Mouse (Mus musculus): ENCODE measurements at regions not wholly inside any gene's neighbourhood (a gene's known extent, or its start where the extent isn't known, plus 50 kb on each side); places are given as distances from the start of the nearest gene placed in this dataset.

DNA sequence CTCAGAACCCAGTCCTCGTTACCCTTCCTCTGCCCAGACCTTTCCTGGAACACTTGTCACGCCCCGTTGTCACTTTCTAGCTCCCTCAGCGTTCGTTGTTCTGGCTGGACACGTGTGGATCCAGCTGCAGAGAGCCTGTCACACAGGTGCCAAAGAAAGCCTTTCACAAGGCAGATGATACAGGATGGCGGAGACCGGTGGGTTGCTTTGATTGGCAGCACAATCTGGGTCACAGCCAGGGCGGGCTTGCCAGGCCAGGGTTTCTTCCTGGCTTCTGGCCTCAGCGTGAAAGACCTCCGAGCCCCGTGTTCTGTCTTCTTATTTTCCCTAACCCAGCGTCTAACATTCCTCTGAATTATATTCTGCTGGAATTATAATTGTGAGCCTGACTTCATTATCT is 94.7 kb upstream of the Tmem189 start:
- Histone ChIP-seq H3K27ac (ENCODE audit: low read length) (no peak overlapping the region), H3K9ac (ENCODE audit: low read depth, low read length) (no peak overlapping the region), H3K4me1 (ENCODE audit: control insufficient read depth, low read depth, low read length) (peaks cover 6% of the 10 kb centered on the region), H3K9me3 (replicated peaks; ENCODE audit: control insufficient read depth, low read length) (no peaks in the 10 kb centered on the region), H3K27me3 (ENCODE audit: control insufficient read depth, insufficient read depth, low read depth, low read length) (no peaks in the 10 kb centered on the region), H3K4me3 (ENCODE audit: low read depth, low read length) (no peak overlapping the region), H3K4me2 (ENCODE audit: low read depth, low read length) (no peak overlapping the region), H3K36me3 (ENCODE audit: control insufficient read depth, insufficient read depth) (no peaks in the 10 kb centered on the region)
- WGBS (ENCODE audit: insufficient replicate concordance) = 76% methylated on average over 13 of the region's 13 CpGs
- ATAC-seq (ENCODE audit: low read depth) = no peak

DNA sequence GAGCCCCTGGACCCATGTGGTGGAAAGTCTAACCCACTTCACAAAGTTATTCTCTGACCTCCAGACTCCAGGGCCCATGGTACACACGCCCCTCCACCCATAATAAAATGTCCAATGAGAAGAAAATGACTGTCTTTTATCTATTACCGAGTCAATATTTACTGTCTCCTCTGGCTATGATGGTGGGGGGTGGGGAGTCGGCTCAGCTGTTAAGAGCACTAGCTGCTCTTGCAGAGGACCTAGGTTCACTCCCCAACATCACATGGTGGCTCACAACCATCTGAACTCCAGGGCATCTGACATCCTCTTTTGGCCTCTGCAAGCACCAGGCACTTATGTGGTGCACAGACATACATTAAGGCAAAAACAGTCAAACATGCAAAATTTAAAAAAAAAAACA is 93.8 kb upstream of the Tmem189 start:
- H3K9ac ChIP-seq (ENCODE audit: low read depth, low read length) = no peak overlapping the region
- H3K4me2 ChIP-seq (ENCODE audit: low read depth, low read length) = no peak overlapping the region
- peaks cover 9% of the 10 kb centered on the region for H3K4me1 ChIP-seq (ENCODE audit: control insufficient read depth, low read depth, low read length)
- H3K36me3 ChIP-seq (ENCODE audit: control insufficient read depth, insufficient read depth) = no peaks in the 10 kb centered on the region
- peak; percentile 66 for ATAC-seq (ENCODE audit: low read depth)
- no peak overlapping the region for H3K4me3 ChIP-seq (ENCODE audit: low read depth, low read length)
- no peak overlapping the region for H3K27ac ChIP-seq (ENCODE audit: low read length)
- no peaks in the 10 kb centered on the region for H3K9me3 ChIP-seq (replicated peaks; ENCODE audit: control insufficient read depth, low read length)
- H3K27me3 ChIP-seq (ENCODE audit: control insufficient read depth, insufficient read depth, low read depth, low read length) = no peaks in the 10 kb centered on the region
- WGBS (ENCODE audit: insufficient replicate concordance) = 43% methylated on average over 3 of the region's 3 CpGs

DNA sequence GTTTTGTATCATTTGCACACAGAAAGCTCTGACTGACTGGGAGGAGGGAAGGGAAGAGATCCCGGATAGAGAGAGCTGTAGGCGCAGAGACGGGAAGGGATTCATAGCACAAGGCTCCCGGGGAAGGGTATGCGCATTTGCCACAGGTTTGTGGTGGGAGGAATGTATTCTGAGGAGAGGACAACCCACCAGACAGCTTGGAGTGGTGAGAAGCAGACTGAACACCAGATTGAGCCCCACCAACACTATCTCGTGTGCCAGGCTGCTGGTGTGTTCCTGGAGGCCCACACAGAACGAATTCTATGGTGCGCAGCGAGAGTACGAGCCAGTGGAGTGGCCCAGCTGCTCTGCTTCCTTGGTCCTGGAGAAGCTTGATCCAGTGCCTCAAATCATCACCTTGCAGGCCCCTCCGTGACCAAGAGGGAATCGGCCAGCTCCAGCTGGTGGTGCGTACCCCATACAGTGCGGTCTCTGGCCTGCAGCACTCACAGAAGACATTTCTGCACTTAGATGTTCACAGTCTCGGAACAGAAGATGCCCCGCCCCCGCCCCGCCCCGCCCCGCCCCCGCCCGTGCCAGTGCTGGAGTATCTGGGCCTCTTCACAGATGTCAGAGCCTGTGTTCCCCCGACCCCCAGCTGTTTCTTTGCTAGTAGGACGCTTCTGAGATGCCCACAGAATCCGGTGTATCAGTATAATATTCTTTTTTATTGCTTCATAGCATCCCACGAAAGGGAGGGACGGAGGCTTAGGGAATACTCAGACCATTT is 92.8 kb upstream of the Tmem189 start:
- no peaks in the 10 kb centered on the region for H3K36me3 ChIP-seq (ENCODE audit: control insufficient read depth, insufficient read depth)
- H3K27me3 ChIP-seq (ENCODE audit: control insufficient read depth, insufficient read depth, low read depth, low read length) = no peaks in the 10 kb centered on the region
- no peak overlapping the region for H3K4me3 ChIP-seq (ENCODE audit: low read depth, low read length)
- H3K4me1 ChIP-seq (ENCODE audit: control insufficient read depth, low read depth, low read length) = peaks cover 12% of the 10 kb centered on the region
- H3K4me2 ChIP-seq (ENCODE audit: low read depth, low read length) = no peak overlapping the region
- H3K9ac ChIP-seq (ENCODE audit: low read depth, low read length) = no peak overlapping the region
- ATAC-seq (ENCODE audit: low read depth) = no peak
- WGBS (ENCODE audit: insufficient replicate concordance) = 35% methylated on average over 27 of the region's 27 CpGs
- H3K9me3 ChIP-seq (replicated peaks; ENCODE audit: control insufficient read depth, low read length) = no peaks in the 10 kb centered on the region
- H3K27ac ChIP-seq (ENCODE audit: low read length) = 0 out of 2 replicates have a peak overlapping the region, but pooled peaks have one; percentile 15

DNA sequence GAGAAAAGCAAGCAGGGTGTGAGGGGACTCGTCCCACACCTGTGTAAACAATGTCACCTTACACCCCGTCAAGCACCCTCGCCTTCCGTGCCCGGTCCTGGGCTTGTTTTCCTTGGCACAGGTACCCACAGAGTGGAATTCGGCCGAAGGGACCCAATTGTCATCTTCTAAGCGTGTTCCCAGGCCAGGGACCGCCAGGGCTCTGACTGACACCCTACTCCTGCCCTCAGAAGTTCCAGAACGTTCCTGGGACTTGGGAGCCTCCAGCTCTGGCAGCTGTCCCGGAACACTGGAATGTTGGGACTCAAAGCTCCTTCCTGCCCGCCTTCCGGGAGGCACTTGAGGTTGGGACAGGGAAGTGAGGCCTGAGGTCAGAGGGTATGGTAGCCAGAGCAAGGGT is 91.9 kb upstream of the Tmem189 start:
- H3K36me3 ChIP-seq (ENCODE audit: control insufficient read depth, insufficient read depth) = no peaks in the 10 kb centered on the region
- 77% methylated on average over 13 of the region's 13 CpGs for WGBS (ENCODE audit: insufficient replicate concordance)
- no peak overlapping the region for H3K4me3 ChIP-seq (ENCODE audit: low read depth, low read length)
- H3K9ac ChIP-seq (ENCODE audit: low read depth, low read length) = no peak overlapping the region
- H3K27ac ChIP-seq (ENCODE audit: low read length) = no peak overlapping the region
- no peaks in the 10 kb centered on the region for H3K27me3 ChIP-seq (ENCODE audit: control insufficient read depth, insufficient read depth, low read depth, low read length)
- peaks cover 12% of the 10 kb centered on the region for H3K4me1 ChIP-seq (ENCODE audit: control insufficient read depth, low read depth, low read length)
- no peaks in the 10 kb centered on the region for H3K9me3 ChIP-seq (replicated peaks; ENCODE audit: control insufficient read depth, low read length)
- no peak for ATAC-seq (ENCODE audit: low read depth)
- H3K4me2 ChIP-seq (ENCODE audit: low read depth, low read length) = no peak overlapping the region

DNA sequence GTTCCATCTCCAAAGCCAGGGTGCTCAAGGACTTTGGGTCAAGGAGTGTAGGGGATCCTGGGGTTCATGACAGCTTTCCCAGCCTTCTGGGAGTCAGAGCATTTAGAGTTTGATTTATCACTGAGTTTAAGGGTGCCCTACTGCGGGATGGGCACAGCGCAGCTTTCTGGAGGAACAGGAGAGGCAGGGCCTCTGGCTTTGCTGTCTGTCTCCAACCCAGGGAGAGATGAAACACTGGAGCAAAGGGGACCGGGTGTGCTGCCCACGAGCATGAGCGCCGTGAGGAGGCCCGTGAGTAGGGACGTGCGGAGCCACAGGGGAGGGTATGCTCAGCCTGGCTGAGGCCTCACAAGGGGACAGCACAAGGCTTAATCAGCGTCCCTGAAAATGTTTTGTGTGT is 89.1 kb upstream of the Tmem189 start:
- Histone ChIP-seq H3K36me3 (ENCODE audit: control insufficient read depth, insufficient read depth) (no peaks in the 10 kb centered on the region), H3K4me1 (ENCODE audit: control insufficient read depth, low read depth, low read length) (peaks cover 21% of the 10 kb centered on the region), H3K9ac (ENCODE audit: low read depth, low read length) (no peak overlapping the region), H3K4me3 (ENCODE audit: low read depth, low read length) (no peak overlapping the region), H3K4me2 (ENCODE audit: low read depth, low read length) (no peak overlapping the region), H3K9me3 (replicated peaks; ENCODE audit: control insufficient read depth, low read length) (no peaks in the 10 kb centered on the region), H3K27ac (ENCODE audit: low read length) (no peak overlapping the region), H3K27me3 (ENCODE audit: control insufficient read depth, insufficient read depth, low read depth, low read length) (no peaks in the 10 kb centered on the region)
- WGBS (ENCODE audit: insufficient replicate concordance) = 72% methylated on average over 10 of the region's 10 CpGs
- ATAC-seq (ENCODE audit: low read depth) = no peak

DNA sequence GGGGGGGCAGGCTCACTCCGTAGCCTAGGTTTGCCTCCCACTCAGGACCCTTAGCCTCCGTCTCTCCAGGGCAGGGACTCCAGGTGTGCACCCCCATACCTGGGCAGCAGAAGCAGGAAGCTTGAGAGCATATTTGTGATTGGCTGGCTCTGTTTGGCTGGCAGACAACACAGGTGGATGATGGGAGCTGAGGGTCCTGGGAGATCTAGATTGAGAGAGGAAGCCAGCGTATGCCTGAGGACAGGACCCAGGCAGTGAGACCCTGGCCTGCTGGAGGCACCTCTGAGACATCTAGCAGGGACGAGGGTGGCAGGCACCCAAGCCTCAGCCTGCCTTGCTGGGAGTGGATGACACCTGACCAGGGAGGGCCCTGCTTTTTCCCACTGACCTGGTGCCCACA is 88.6 kb upstream of the Tmem189 start:
- Histone ChIP-seq H3K9ac (ENCODE audit: low read depth, low read length) (no peak overlapping the region), H3K4me3 (ENCODE audit: low read depth, low read length) (peak overlapping the region; percentile 56), H3K27ac (ENCODE audit: low read length) (no peak overlapping the region), H3K9me3 (replicated peaks; ENCODE audit: control insufficient read depth, low read length) (no peaks in the 10 kb centered on the region), H3K4me2 (ENCODE audit: low read depth, low read length) (peak overlapping the region; percentile 67), H3K27me3 (ENCODE audit: control insufficient read depth, insufficient read depth, low read depth, low read length) (no peaks in the 10 kb centered on the region), H3K4me1 (ENCODE audit: control insufficient read depth, low read depth, low read length) (peaks cover 21% of the 10 kb centered on the region), H3K36me3 (ENCODE audit: control insufficient read depth, insufficient read depth) (no peaks in the 10 kb centered on the region)
- ATAC-seq (ENCODE audit: low read depth) = no peak
- WGBS (ENCODE audit: insufficient replicate concordance) = 30% methylated on average over 4 of the region's 4 CpGs

DNA sequence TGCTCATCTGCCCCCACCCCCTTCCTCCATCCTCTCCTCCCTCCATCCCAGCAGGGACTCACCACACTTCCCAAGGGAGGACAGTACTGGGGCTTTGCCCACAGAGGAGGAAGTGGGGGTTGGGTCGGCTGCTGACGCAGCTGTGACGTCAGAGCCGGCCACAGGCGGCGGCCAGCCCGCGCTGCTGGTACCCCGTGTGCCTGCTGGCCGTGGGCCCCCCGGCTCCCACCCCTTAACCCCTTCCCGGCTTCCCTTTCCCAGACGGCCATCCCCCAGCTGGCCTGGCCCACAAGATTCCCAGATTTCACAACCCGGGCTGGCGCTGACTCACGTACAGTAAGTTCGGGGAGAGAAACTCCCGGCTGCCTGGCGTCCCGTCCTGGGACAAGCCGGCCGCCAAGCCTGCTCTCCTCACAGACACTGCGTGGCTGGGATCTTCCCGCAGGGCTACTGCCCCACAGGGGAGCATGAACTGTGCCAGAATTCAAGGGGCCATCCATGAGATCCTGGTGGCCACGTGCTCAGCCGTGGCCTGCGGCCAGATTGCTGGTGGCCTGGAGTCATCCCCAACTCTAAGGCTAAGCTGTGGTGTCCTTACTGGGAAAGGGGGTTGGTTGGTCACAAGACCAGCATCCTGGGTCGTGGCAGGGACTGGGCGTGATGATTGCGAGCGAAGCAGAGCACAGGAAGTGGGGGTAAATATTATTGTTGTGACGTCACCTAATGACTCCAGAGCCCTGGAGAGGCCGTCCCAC is 87.9 kb upstream of the Tmem189 start:
- Histone ChIP-seq H3K9me3 (replicated peaks; ENCODE audit: control insufficient read depth, low read length) (no peaks in the 10 kb centered on the region), H3K4me3 (ENCODE audit: low read depth, low read length) (peak overlapping the region; percentile 56), H3K27ac (ENCODE audit: low read length) (peak overlapping the region; percentile 69), H3K9ac (ENCODE audit: low read depth, low read length) (peak overlapping the region; percentile 52), H3K4me1 (ENCODE audit: control insufficient read depth, low read depth, low read length) (peaks cover 16% of the 10 kb centered on the region), H3K27me3 (ENCODE audit: control insufficient read depth, insufficient read depth, low read depth, low read length) (no peaks in the 10 kb centered on the region), H3K4me2 (ENCODE audit: low read depth, low read length) (peak overlapping the region; percentile 67), H3K36me3 (ENCODE audit: control insufficient read depth, insufficient read depth) (no peaks in the 10 kb centered on the region)
- ATAC-seq (ENCODE audit: low read depth) = peak; percentile 60
- 1% methylated on average over 33 of the region's 33 CpGs for WGBS (ENCODE audit: insufficient replicate concordance)

DNA sequence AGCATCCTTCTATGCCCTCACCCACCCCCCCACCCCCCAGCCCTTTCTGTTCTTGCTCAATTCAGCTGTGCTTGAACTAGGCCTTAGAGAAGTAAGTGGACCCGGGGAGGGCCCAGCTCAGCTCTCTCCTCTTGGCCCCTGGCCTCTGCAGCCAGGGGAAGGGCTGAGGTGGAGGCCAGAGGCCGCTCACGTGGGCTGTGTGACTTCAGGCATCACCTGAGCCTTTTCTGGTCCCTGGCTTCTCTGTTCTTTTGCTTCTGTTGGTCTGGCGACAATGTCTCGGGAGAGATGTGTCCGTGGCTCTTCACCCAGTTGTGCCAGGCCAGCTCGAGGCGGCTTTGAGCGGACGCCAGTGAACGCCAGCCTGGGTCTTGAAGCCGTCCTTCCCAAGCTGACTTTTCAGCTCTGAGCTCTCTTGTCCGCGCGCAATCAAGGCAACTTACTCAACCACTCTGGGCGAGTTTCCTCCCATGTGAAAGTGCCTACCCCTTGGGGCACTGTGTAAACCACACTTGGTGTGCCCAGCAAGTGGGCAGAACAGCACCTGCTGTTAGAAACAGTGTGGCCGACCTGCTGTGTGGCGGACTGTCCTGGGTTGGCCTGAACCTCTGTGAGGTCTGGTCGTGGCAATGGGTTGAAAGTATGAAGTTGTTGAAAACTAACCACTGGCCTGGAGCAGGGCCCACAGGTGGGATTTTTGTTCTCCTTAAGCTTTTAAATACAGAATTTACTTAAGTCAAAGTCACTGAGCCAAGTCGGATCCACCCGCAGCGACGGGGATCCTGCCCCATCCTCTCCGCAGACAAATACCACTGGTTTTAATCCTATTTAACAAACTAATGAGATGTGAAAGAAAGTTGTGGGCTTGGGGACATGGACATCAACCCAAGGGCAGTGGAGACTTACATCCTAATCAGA is 86.9 kb upstream of the Tmem189 start:
- no peaks in the 10 kb centered on the region for H3K27me3 ChIP-seq (ENCODE audit: control insufficient read depth, insufficient read depth, low read depth, low read length)
- no peak for ATAC-seq (ENCODE audit: low read depth)
- H3K36me3 ChIP-seq (ENCODE audit: control insufficient read depth, insufficient read depth) = no peaks in the 10 kb centered on the region
- H3K9me3 ChIP-seq (replicated peaks; ENCODE audit: control insufficient read depth, low read length) = no peaks in the 10 kb centered on the region
- no peak overlapping the region for H3K4me2 ChIP-seq (ENCODE audit: low read depth, low read length)
- no peak overlapping the region for H3K4me3 ChIP-seq (ENCODE audit: low read depth, low read length)
- peak overlapping the region; percentile 33 for H3K27ac ChIP-seq (ENCODE audit: low read length)
- H3K9ac ChIP-seq (ENCODE audit: low read depth, low read length) = no peak overlapping the region
- WGBS (ENCODE audit: insufficient replicate concordance) = 72% methylated on average over 24 of the region's 24 CpGs
- H3K4me1 ChIP-seq (ENCODE audit: control insufficient read depth, low read depth, low read length) = peaks cover 15% of the 10 kb centered on the region

Measured in liver, embryonic 16.5 days (tissue).